Mouse (Mus musculus) T-cell, adult 66 days (primary cell): ENCODE results near the gene Iars2. TPM values are rescaled to one million over a fixed set of nuclear protein-coding genes. Genes with fewer than 3 reads are reported as not detected.

Experiments
- total RNA-seq, 2 experiments: library from RNA; stranded (reverse); gene quantifications; 3 replicates in 1 of 2; 4 replicates in 1 of 2; pipeline ENCODE4 v1.2.4; 2023

The Iars2 gene
- total RNA-seq = 10 to 100 TPM; 35.7 to 41.7 TPM

GRCm38 (mm10) chr1:185328721-185329610, at the start of gene Iars2:
TSS of gene Iars2 (minus strand) at chr1:185329396.

GRCm38 (mm10) chr1:185362677-185363520, 33.7 kb upstream of the Iars2 start, which contains the start of gene Eprs:
TSS of gene Eprs (plus strand) at chr1:185363044.

GRCm38 (mm10) chr1:185331983-185332430, 2.8 kb upstream of the Iars2 start, which contains the start of gene Bpnt1:
TSS of gene Bpnt1 (plus strand) at chr1:185332149.

Other genes with a start within 250 kb of the Iars2 start
- gene Rab3gap2, start 125.3 kb downstream of the Iars2 start, total RNA-seq = 10 to 100 TPM; 41.9 to 49.0 TPM
- gene Bpnt1, start 2.8 kb upstream of the Iars2 start, total RNA-seq = 10 to 100 TPM; 20.4 to 25.0 TPM
- gene Eprs, start 33.6 kb upstream of the Iars2 start, total RNA-seq = 100 to 1,000 TPM; 112 to 121 TPM
- gene Slc30a10, start 125.5 kb upstream of the Iars2 start, total RNA-seq = not detected